Mouse (Mus musculus) liver, postnatal 0 days (tissue): Measurements from ENCODE around the gene Phospho1. TPM values are rescaled to one million over a fixed set of nuclear protein-coding genes. Genes with fewer than 3 reads are reported as not detected.

ENCODE experiments used
- ATAC-seq: fragments of 200-750 bp; cut with Nextera tagmentation; 2 replicates; pipeline ENCODE4 v1.8.0; 2017; ENCODE audit warnings: mild to moderate bottlenecking, moderate library complexity
- DNase-seq: peaks from one replicate; pipeline ENCODE4 v3.0.0-alpha.2; 2016
- H3K27ac ChIP-seq: fragments of 300-500 bp; sonication (generic); 2 replicates; pipeline ENCODE4 v1.5.1; 2014; ENCODE audit warnings: antibody characterized with exemption, moderate library complexity, mild to moderate bottlenecking, low read depth
- H3K27me3 ChIP-seq: fragments of 300-500 bp; sonication (generic); 2 replicates; pipeline ENCODE4 v1.6.1; 2014; ENCODE audit warnings: low read length, control low read depth, mixed read lengths; ENCODE audit not compliant: insufficient read depth
- H3K36me3 ChIP-seq: fragments of 300-500 bp; sonication (generic); replicated peaks from 2 replicates; pipeline ENCODE4 v1.6.1; 2014; ENCODE audit warnings: mild to moderate bottlenecking, control low read depth, low read length, moderate library complexity, mixed read lengths; ENCODE audit not compliant: insufficient read depth
- H3K4me1 ChIP-seq: fragments of 300-500 bp; sonication (generic); 2 replicates; pipeline ENCODE4 v1.6.1; 2014; ENCODE audit warnings: antibody characterized with exemption, mild to moderate bottlenecking, control low read depth; ENCODE audit not compliant: insufficient read depth
- H3K4me2 ChIP-seq: fragments of 300-500 bp; sonication (generic); 2 replicates; pipeline ENCODE4 v1.6.1; 2014; ENCODE audit warnings: low read depth, mild to moderate bottlenecking, low read length, moderate library complexity, mixed read lengths
- H3K4me3 ChIP-seq: fragments of 300-500 bp; sonication (generic); 2 replicates; pipeline ENCODE4 v1.5.1; 2014; ENCODE audit warnings: low read depth, low read length
- H3K9ac ChIP-seq: fragments of 300-500 bp; sonication (generic); replicated peaks from 2 replicates; pipeline ENCODE4 v1.6.1; 2014; ENCODE audit warnings: mild to moderate bottlenecking, moderate library complexity
- H3K9me3 ChIP-seq: fragments of 300-500 bp; sonication (generic); 2 replicates; pipeline ENCODE4 v1.6.1; 2016; ENCODE audit warnings: mild to moderate bottlenecking, control low read depth, low read length, mixed read lengths
- CTCF ChIP-seq: sonication (generic); IDR thresholded peaks from 2 replicates; pipeline ENCODE4 v1.5.1; 2016; ENCODE audit warnings: antibody characterized with exemption, low read depth
- EP300 ChIP-seq: IDR thresholded peaks from 2 replicates; pipeline ENCODE4 v1.6.1; 2016; ENCODE audit warnings: antibody characterized with exemption, low read depth, mild to moderate bottlenecking
- WGBS: fragments of 180-500 bp; shearing (Covaris S2); extraction: QIAGEN DNeasy Blood & Tissue Kit; methylation state at CpG from one replicate; pipeline ENCODE4 v1.1.7; 2014; ENCODE audit not compliant: insufficient replicate concordance; 5-methylcytosine and 5-hydroxymethylcytosine counted together
- polyA plus RNA-seq: library from polyadenylated mRNA; unstranded; fragments of >200 nt; fragmentation: Nextera tagmentation; extraction: Ambion mirVana; gene quantifications from 2 replicates; pipeline ENCODE4 v1.2.1, GENCODE M21; 2015

Phospho1 gene
- polyA plus RNA-seq, 1 experiment from 2014 or later = 1.9 TPM

GRCm38 (mm10) chr11:95783457-95783856 lies 40.8 kb upstream of the Phospho1 start:
- H3K4me2 ChIP-seq = no peak overlapping the region
- no peaks in the 10 kb centered on the region for H3K36me3 ChIP-seq
- ATAC-seq (no peak), DNase-seq (no peak)
- no peak overlapping the region for H3K9ac ChIP-seq
- H3K27ac ChIP-seq = no peak overlapping the region
- H3K9me3 ChIP-seq = no peaks in the 10 kb centered on the region
- TF ChIP-seq CTCF = no peak
- TF ChIP-seq EP300 = no peak
- no peaks in the 10 kb centered on the region for H3K27me3 ChIP-seq
- peaks cover 7% of the 10 kb centered on the region for H3K4me1 ChIP-seq
- 82% methylated on average over 4 of the region's 4 CpGs for WGBS
- no peak overlapping the region for H3K4me3 ChIP-seq

- no peaks in the 10 kb centered on the region for H3K36me3 ChIP-seq
- no peaks in the 10 kb centered on the region for H3K27me3 ChIP-seq
- no peak overlapping the region for H3K4me3 ChIP-seq
- DNase-seq (no peak), ATAC-seq (no peak)
- TF ChIP-seq CTCF (no peak), EP300 (no peak)
- H3K9me3 ChIP-seq = no peaks in the 10 kb centered on the region
- H3K4me2 ChIP-seq = no peak overlapping the region
- H3K27ac ChIP-seq = no peak overlapping the region
- no peak overlapping the region for H3K9ac ChIP-seq
- 78% methylated on average over 9 of the region's 9 CpGs for WGBS
- peaks cover 2% of the 10 kb centered on the region for H3K4me1 ChIP-seq
Observed at GRCm38 (mm10) chr11:95783958-95784357, 40.3 kb upstream of the Phospho1 start.

- DNase-seq = peak; percentile 65
- no peak for ATAC-seq
- Histone ChIP-seq H3K9ac (no peak overlapping the region), H3K36me3 (no peaks in the 10 kb centered on the region), H3K4me2 (no peak overlapping the region), H3K27ac (no peak overlapping the region), H3K9me3 (no peaks in the 10 kb centered on the region), H3K27me3 (no peaks in the 10 kb centered on the region), H3K4me1 (no peaks in the 10 kb centered on the region), H3K4me3 (no peak overlapping the region)
- 90% methylated on average over 4 of the region's 4 CpGs for WGBS
- no peak for TF ChIP-seq EP300
- peak; percentile 74 for TF ChIP-seq CTCF
Observed at GRCm38 (mm10) chr11:95785675-95786074, 38.6 kb upstream of the Phospho1 start.

GRCm38 (mm10) chr11:95786511-95786910 lies 37.8 kb upstream of the Phospho1 start:
- DNase-seq (no peak), ATAC-seq (no peak)
- H3K27ac ChIP-seq = no peak overlapping the region
- no peak for TF ChIP-seq CTCF
- no peak for TF ChIP-seq EP300
- H3K36me3 ChIP-seq = no peaks in the 10 kb centered on the region
- H3K4me3 ChIP-seq = no peak overlapping the region
- 83% methylated on average over 6 of the region's 6 CpGs for WGBS
- no peaks in the 10 kb centered on the region for H3K9me3 ChIP-seq
- no peaks in the 10 kb centered on the region for H3K4me1 ChIP-seq
- no peaks in the 10 kb centered on the region for H3K27me3 ChIP-seq
- H3K9ac ChIP-seq = no peak overlapping the region
- no peak overlapping the region for H3K4me2 ChIP-seq

GRCm38 (mm10) chr11:95789451-95789891 lies 34.8 kb upstream of the Phospho1 start:
- H3K9me3 ChIP-seq = no peaks in the 10 kb centered on the region
- no peaks in the 10 kb centered on the region; the same call in 1 of the 2 replicates for H3K4me1 ChIP-seq
- WGBS = 81% methylated on average over 8 of the region's 8 CpGs
- ATAC-seq (no peak), DNase-seq (no peak)
- no peaks in the 10 kb centered on the region for H3K36me3 ChIP-seq
- no peak overlapping the region for H3K9ac ChIP-seq
- H3K27ac ChIP-seq = no peak overlapping the region
- no peak overlapping the region for H3K4me3 ChIP-seq
- no peak for TF ChIP-seq EP300
- TF ChIP-seq CTCF = no peak
- H3K27me3 ChIP-seq = no peaks in the 10 kb centered on the region
- no peak overlapping the region for H3K4me2 ChIP-seq

- no peak for ATAC-seq
- Histone ChIP-seq H3K27ac (no peak overlapping the region), H3K27me3 (peaks cover 13% of the 10 kb centered on the region), H3K4me1 (peaks cover 6% of the 10 kb centered on the region), H3K4me2 (no peak overlapping the region), H3K36me3 (no peaks in the 10 kb centered on the region), H3K9me3 (no peaks in the 10 kb centered on the region), H3K9ac (no peak overlapping the region), H3K4me3 (no peak overlapping the region)
- TF ChIP-seq CTCF (no peak), EP300 (no peak)
- DNase-seq = no peak
- WGBS = 87% methylated on average over 13 of the region's 13 CpGs
Observed at GRCm38 (mm10) chr11:95791787-95792186, 32.5 kb upstream of the Phospho1 start.
